Mouse (Mus musculus): ENCODE results near the gene Ranbp3. TPM values are rescaled to one million over a fixed set of nuclear protein-coding genes. Genes with fewer than 3 reads are reported as not detected.

The Ranbp3 gene
- polyA plus RNA-seq, 1 experiment from 2014 or later: 105 TPM

DNA sequence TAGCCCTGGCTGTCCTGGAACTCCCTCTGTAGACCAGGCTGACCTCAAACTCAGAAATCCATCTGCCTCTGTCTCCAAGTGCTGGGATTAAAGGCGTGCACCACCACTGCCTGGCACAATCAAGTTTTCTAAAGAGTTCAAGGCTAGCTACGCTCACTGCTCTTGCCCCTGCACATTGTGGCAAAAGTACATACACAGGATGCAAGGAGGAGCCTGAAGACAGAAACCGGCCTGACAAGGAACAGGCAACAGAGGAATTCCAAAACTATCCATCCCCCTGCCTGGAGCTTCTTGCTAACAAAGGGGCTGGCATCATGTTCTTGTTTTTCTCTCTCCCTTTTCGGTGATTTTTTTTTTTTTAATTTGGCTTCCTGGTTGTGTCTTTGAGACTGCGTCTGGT is 71.1 kb downstream of the Ranbp3 start:
- Histone ChIP-seq H3K9ac (replicated peaks; ENCODE audit: low read length) (no peak overlapping the region), H3K36me3 (ENCODE audit: control insufficient read depth, insufficient read depth, low read length) (no peaks in the 10 kb centered on the region), H3K4me2 (ENCODE audit: low read length) (no peak overlapping the region), H3K27me3 (ENCODE audit: control insufficient read depth, insufficient read depth, low read length) (no peaks in the 10 kb centered on the region), H3K4me3 (replicated peaks; ENCODE audit: low read depth, low read length) (no peak overlapping the region), H3K9me3 (ENCODE audit: control insufficient read depth, low read length) (no peaks in the 10 kb centered on the region), H3K27ac (replicated peaks; ENCODE audit: low read depth, low read length) (no peak overlapping the region), H3K4me1 (ENCODE audit: control insufficient read depth, insufficient read depth, low read length) (no peaks in the 10 kb centered on the region)
- DNase-seq (no peak), ATAC-seq (ENCODE audit: low FRiP score, low TSS enrichment) (no peak)
- WGBS: 70% methylated on average over 5 of the region's 5 CpGs

DNA sequence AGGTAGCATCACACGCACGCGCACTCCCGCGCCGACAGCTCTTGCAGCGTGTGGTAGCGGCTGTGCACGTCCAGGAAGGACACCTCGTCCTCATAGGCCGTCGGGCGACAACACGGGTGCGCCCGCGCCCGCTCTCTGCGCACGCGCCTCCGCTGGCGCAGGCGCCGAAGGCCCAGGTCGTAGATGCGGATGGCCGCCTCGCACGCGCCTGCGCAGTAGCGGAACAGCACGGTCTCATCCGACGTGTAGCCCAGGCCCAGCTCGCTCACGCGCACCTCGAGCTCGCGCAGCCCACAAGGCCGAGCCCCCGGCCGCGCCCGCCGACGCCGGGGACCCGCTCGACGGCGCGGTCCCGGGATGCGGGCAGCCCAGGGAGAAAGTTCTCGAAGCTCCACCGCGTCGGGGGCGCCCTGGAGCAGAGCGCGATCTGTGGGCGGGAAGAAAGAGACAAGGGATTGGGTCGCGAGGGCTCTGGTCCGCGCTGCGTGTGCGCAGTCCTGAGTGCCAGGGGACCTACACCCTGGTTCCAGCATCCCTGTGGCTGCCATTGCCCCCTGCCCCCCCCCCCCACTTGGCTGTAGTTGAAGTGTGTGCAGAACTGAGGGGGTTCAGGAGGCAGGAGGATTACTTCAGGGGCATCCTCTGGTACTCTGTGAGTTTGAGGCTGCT is 78.4 kb downstream of the Ranbp3 start:
- Histone ChIP-seq H3K4me3 (replicated peaks; ENCODE audit: low read depth, low read length) (peak overlapping the region; percentile 29), H3K36me3 (ENCODE audit: control insufficient read depth, insufficient read depth, low read length) (no peaks in the 10 kb centered on the region), H3K9me3 (ENCODE audit: control insufficient read depth, low read length) (no peaks in the 10 kb centered on the region), H3K27ac (replicated peaks; ENCODE audit: low read depth, low read length) (no peak overlapping the region), H3K4me2 (ENCODE audit: low read length) (peak overlapping the region; percentile 46), H3K4me1 (ENCODE audit: control insufficient read depth, insufficient read depth, low read length) (no peaks in the 10 kb centered on the region), H3K9ac (replicated peaks; ENCODE audit: low read length) (no peak overlapping the region), H3K27me3 (ENCODE audit: control insufficient read depth, insufficient read depth, low read length) (peaks cover 55% of the 10 kb centered on the region)
- 22% methylated on average over 71 of the region's 71 CpGs for WGBS
- peak; percentile 88 for DNase-seq
- ATAC-seq (ENCODE audit: low FRiP score, low TSS enrichment): peak; percentile 69

DNA sequence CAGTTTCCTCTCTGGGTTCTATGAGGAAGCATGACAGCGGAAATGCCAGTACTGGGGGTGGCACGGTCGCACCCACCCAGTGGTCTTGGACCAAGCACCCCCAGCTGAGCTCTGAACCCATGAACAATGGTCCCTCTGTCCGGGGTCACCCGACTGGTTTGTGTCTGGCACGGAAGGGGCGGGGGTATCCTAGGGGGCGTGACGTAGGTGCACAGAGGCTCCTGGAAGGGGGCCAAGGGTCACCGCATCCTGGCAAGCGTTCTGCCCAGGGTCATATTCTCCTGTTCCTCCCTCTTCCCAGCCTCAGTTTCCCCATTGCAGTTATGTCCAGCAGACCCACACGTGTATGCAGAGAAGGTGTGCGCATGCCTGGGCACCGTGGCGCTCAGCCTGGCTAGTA is 80.4 kb downstream of the Ranbp3 start:
- H3K9ac ChIP-seq (replicated peaks; ENCODE audit: low read length): no peak overlapping the region
- ATAC-seq (ENCODE audit: low FRiP score, low TSS enrichment): no peak
- no peak overlapping the region for H3K4me3 ChIP-seq (replicated peaks; ENCODE audit: low read depth, low read length)
- peaks cover 69% of the 10 kb centered on the region for H3K27me3 ChIP-seq (ENCODE audit: control insufficient read depth, insufficient read depth, low read length)
- no peaks in the 10 kb centered on the region for H3K36me3 ChIP-seq (ENCODE audit: control insufficient read depth, insufficient read depth, low read length)
- H3K27ac ChIP-seq (replicated peaks; ENCODE audit: low read depth, low read length): no peak overlapping the region
- no peak for DNase-seq
- peaks cover 8% of the 10 kb centered on the region; the same call in 1 of the 2 replicates for H3K4me1 ChIP-seq (ENCODE audit: control insufficient read depth, insufficient read depth, low read length)
- H3K9me3 ChIP-seq (ENCODE audit: control insufficient read depth, low read length): no peaks in the 10 kb centered on the region
- H3K4me2 ChIP-seq (ENCODE audit: low read length): no peak overlapping the region
- WGBS: 25% methylated on average over 15 of the region's 15 CpGs

- Histone ChIP-seq H3K4me1 (ENCODE audit: control insufficient read depth, insufficient read depth, low read length) (peaks cover 8% of the 10 kb centered on the region; the same call in 1 of the 2 replicates), H3K27ac (replicated peaks; ENCODE audit: low read depth, low read length) (no peak overlapping the region), H3K36me3 (ENCODE audit: control insufficient read depth, insufficient read depth, low read length) (no peaks in the 10 kb centered on the region), H3K27me3 (ENCODE audit: control insufficient read depth, insufficient read depth, low read length) (peaks cover 69% of the 10 kb centered on the region), H3K9ac (replicated peaks; ENCODE audit: low read length) (no peak overlapping the region), H3K4me2 (ENCODE audit: low read length) (no peak overlapping the region), H3K9me3 (ENCODE audit: control insufficient read depth, low read length) (no peaks in the 10 kb centered on the region), H3K4me3 (replicated peaks; ENCODE audit: low read depth, low read length) (no peak overlapping the region)
- no peak for DNase-seq
- 17% methylated on average over 36 of the region's 36 CpGs for WGBS
- no peak for ATAC-seq (ENCODE audit: low FRiP score, low TSS enrichment)
Observed at GRCm38 (mm10) chr17:56754271-56755185, 81.4 kb downstream of the Ranbp3 start.

DNA sequence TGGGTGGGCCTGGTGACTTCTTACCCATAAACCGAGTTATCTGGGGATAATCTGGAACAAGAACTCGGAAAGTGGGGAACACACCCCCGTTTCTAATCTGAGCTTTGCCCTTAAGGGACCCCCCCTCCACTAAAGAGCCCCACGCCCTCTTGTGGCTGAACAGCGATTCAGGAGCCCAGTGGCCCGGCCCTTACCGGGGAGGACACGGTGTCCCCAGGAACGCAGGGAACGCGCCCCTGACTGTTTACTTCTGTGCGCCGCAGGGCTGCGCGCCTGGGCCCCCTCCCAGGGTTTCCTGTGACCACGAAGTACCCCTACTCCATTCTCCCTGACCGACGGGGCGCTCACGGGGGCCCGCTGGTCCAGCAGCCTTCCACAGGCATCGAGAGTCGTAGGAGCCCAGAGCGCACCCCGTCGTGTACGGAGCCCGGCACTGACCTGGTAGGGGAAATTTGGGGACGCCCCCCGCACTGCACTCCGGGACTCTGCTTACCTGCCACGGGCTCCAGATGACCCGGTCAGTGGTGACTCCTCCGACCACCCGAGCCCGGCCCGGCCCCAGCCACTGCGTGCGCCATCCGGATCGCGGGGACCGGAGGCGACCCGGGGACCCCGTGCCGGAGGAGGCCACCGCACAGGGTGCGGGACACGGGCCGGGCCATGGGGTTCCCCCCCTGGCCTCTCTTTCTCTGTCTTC is 83.8 kb downstream of the Ranbp3 start:
- ATAC-seq (ENCODE audit: low FRiP score, low TSS enrichment) (0 out of 2 replicates have a peak, but pooled peaks have one; percentile 4), DNase-seq (peak; percentile 20)

DNA sequence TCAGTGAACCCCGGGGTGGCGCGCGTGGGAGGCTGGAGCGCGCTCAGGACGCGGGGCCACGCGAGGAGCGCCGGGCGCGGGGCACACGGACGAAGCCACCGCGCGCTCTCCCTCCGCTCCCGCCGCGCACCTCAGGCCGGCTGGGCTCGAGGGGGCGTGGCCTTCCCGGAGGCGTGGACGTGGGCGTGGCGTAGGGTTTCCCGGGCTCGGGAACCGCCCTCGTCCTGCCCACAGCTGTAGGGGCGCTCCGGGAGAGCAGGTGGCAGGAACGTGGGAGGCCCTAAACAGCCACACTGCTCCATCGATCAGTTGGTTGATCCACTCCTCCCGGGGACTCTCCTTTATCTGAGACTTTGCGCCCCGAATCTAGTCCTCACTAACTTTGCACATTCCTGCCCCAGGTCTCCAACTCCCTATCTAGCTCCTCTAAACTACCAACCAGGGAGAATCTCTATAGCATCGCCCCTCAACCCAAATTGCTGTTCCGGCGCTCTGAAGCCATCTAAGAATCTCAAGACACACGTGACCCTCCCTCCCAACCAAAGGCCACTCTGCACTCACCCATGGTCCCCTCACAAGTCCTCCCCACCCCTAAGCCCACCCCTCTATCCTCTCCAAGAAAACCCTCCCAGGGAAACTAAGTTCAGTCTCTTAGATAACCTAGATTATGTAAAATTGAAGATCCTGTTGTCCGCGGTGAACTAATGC is 84.5 kb downstream of the Ranbp3 start, which contains the start of gene Nrtn:
Gene Nrtn, minus strand, starts transcription at position 115 of the 708 bp plus-strand sequence.
- DNase-seq (peak; percentile 83), ATAC-seq (ENCODE audit: low FRiP score, low TSS enrichment) (peak; percentile 19; the same call in 1 of the 2 replicates)
- H3K27ac ChIP-seq (replicated peaks; ENCODE audit: low read depth, low read length): no peak within 1 kb of the TSS
- H3K4me1 ChIP-seq (ENCODE audit: control insufficient read depth, insufficient read depth, low read length): peaks cover 19% of the 10 kb centered on the region
- H3K4me3 ChIP-seq (replicated peaks; ENCODE audit: low read depth, low read length): peak within 1 kb of the TSS; percentile 38
- 1% methylated on average over 48 of the region's 48 CpGs for WGBS
- H3K4me2 ChIP-seq (ENCODE audit: low read length): peak within 1 kb of the TSS; percentile 72
- H3K27me3 ChIP-seq (ENCODE audit: control insufficient read depth, insufficient read depth, low read length): peaks cover 54% of the 10 kb centered on the region
- peak within 1 kb of the TSS; percentile 45 for H3K9ac ChIP-seq (replicated peaks; ENCODE audit: low read length)
- H3K36me3 ChIP-seq (ENCODE audit: control insufficient read depth, insufficient read depth, low read length): no peaks in the 10 kb centered on the region
- H3K9me3 ChIP-seq (ENCODE audit: control insufficient read depth, low read length): no peaks in the 10 kb centered on the region

More for the DNA sequence above, 83.8 kb downstream of the Ranbp3 start:
- Histone ChIP-seq H3K4me2 (ENCODE audit: low read length) (peak overlapping the region; percentile 72), H3K9me3 (ENCODE audit: control insufficient read depth, low read length) (no peaks in the 10 kb centered on the region), H3K4me3 (replicated peaks; ENCODE audit: low read depth, low read length) (peak overlapping the region; percentile 38), H3K36me3 (ENCODE audit: control insufficient read depth, insufficient read depth, low read length) (no peaks in the 10 kb centered on the region), H3K27ac (replicated peaks; ENCODE audit: low read depth, low read length) (no peak overlapping the region), H3K27me3 (ENCODE audit: control insufficient read depth, insufficient read depth, low read length) (peaks cover 60% of the 10 kb centered on the region), H3K9ac (replicated peaks; ENCODE audit: low read length) (peak overlapping the region; percentile 45), H3K4me1 (ENCODE audit: control insufficient read depth, insufficient read depth, low read length) (peaks cover 14% of the 10 kb centered on the region; the same call in 1 of the 2 replicates)
- WGBS: 2% methylated on average over 51 of the region's 51 CpGs

DNA sequence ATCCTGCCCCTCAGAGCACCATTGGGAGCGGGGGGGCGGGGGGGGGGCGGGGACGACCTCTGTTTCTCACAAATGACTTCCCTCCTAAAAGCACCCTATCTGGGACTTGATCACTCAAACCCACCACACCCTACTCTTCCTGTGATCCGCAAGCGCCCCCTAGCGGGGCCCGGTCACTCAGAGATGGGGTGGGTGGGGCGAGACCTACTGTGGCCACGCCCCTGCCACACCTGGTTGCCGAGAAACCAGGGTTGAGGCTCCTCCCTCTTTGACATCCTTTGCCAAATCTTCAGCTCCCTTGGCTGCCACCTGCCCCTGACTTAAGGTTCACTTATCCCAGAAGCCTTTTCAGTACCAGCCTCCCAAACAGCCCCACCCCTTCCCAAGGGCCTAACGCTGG is 85.0 kb downstream of the Ranbp3 start:
- no peaks in the 10 kb centered on the region for H3K36me3 ChIP-seq (ENCODE audit: control insufficient read depth, insufficient read depth, low read length)
- H3K4me1 ChIP-seq (ENCODE audit: control insufficient read depth, insufficient read depth, low read length): peaks cover 24% of the 10 kb centered on the region
- 6% methylated on average over 12 of the region's 12 CpGs for WGBS
- no peak overlapping the region for H3K4me3 ChIP-seq (replicated peaks; ENCODE audit: low read depth, low read length)
- H3K27me3 ChIP-seq (ENCODE audit: control insufficient read depth, insufficient read depth, low read length): peaks cover 48% of the 10 kb centered on the region
- H3K27ac ChIP-seq (replicated peaks; ENCODE audit: low read depth, low read length): no peak overlapping the region
- H3K9ac ChIP-seq (replicated peaks; ENCODE audit: low read length): no peak overlapping the region
- ATAC-seq (ENCODE audit: low FRiP score, low TSS enrichment) (no peak), DNase-seq (peak; percentile 53)
- no peak overlapping the region for H3K4me2 ChIP-seq (ENCODE audit: low read length)
- no peaks in the 10 kb centered on the region for H3K9me3 ChIP-seq (ENCODE audit: control insufficient read depth, low read length)

DNA sequence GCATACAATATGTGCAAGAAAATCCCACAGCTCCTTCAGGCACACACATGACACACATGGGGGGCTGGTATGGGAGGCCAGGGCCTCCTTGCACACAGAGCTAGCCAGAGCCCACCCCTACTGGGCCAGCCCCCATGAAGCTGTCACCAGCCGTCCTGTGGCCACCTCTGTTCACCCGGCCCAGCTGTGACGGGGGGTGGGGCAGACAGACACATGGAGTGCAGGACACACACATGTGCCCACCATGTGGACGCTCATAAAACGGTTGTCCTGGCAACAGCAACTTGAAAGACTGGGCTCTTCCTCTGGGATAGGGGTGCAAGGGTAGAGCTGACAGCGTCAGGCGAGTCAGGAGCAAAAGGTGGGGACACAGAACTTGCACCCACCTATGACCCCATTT is 86.2 kb downstream of the Ranbp3 start:
- DNase-seq: no peak
- 53% methylated on average over 7 of the region's 7 CpGs for WGBS
- H3K27me3 ChIP-seq (ENCODE audit: control insufficient read depth, insufficient read depth, low read length): peaks cover 37% of the 10 kb centered on the region

More for the DNA sequence above, 86.2 kb downstream of the Ranbp3 start:
- H3K36me3 ChIP-seq (ENCODE audit: control insufficient read depth, insufficient read depth, low read length): no peaks in the 10 kb centered on the region
- H3K9me3 ChIP-seq (ENCODE audit: control insufficient read depth, low read length): no peaks in the 10 kb centered on the region
- no peak overlapping the region for H3K9ac ChIP-seq (replicated peaks; ENCODE audit: low read length)
- H3K27ac ChIP-seq (replicated peaks; ENCODE audit: low read depth, low read length): no peak overlapping the region
- no peak overlapping the region for H3K4me3 ChIP-seq (replicated peaks; ENCODE audit: low read depth, low read length)
- peaks cover 25% of the 10 kb centered on the region for H3K4me1 ChIP-seq (ENCODE audit: control insufficient read depth, insufficient read depth, low read length)
- no peak for ATAC-seq (ENCODE audit: low FRiP score, low TSS enrichment)
- no peak overlapping the region for H3K4me2 ChIP-seq (ENCODE audit: low read length)
